Mouse (Mus musculus) lung, adult 18-20 months (tissue): ENCODE measurements around the gene Fam20b.

Source experiments
- DNase-seq, 2 experiments: peaks; one replicate each; pipeline ENCODE4 v3.0.0; 2022; ENCODE audit warnings: mixed read lengths in 2 of 2

The Fam20b gene

DNA sequence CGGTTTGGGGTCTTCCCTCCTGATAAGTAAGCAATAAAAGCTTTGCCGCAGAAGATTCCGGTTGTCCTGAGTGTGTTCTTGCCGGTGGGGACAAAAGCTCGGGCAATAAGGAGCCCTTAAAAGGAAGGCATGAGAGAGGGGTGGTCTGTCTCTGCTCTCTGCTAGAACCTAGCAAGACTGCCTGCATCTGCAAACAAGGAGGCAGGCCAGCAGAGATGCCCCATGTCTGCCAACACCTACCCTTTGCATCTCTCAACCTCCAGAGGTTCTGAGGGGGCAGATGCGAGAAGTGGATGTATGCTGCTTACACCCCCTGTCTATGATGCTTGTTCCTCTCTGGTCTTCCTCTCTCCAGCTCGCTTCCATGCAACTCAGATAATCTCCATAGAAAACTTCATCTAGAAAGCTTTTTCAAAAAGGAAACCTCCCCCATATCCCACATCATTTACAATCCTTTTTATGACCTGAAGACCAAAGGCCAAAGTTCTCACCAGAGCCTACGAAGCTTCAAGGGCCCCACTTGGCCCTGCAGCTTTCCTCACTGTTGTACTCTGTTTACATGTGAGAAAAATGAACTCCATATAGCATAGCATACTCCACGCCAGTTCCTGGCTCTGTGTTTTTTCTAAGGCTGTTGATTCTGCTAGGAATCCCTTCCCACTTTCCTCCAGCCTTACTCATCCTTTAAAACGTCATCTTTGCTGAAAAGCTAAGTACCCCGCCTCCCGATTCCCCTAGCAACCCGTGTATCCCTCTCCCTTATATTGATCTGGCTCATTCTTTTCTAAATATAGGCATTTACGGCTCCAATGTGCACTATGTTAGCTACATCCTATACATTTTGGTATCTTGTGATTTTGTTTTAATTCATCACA, 8.6 kb upstream of the Fam20b start:
- DNase-seq: no peak

DNA sequence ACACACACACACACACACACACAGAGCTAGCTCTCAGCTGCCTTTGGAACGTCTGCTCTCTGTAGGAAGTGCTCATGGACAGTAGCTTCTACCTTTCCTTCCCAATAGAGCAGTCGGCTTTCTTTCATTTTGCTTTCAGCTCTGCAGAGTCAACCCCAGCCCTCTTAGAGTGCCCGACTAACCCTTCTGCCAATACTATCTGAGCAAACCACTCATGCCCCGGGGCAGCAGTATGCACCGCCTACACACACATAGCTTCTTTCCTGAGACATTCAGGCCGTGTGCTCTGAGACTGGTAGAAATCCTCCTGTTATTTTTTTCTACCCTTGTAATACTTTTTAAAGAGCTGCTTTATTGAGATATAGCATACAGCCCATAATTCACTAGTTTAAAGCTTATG, 3.2 kb upstream of the Fam20b start:
- DNase-seq: no peak

DNA sequence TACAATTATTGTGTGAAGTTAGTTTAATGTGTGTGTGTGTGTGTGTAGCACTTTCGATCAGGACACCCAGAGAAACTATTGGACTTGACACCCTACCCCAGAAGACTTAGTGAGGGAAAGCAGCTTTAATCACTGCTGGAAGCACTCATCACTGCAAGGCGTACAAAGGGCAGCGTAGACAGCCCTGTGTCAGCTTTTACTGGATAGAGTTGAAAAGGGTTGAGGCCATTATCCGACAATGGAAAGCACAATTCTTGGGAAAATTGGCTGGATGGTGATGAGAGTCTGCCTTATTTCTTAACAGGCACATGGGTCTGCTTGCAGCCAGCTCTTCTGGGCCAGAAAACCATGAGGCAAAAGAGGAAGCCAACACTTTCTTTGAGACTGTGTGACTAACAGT, 1.2 kb upstream of the Fam20b start:
- no peak for DNase-seq

DNA sequence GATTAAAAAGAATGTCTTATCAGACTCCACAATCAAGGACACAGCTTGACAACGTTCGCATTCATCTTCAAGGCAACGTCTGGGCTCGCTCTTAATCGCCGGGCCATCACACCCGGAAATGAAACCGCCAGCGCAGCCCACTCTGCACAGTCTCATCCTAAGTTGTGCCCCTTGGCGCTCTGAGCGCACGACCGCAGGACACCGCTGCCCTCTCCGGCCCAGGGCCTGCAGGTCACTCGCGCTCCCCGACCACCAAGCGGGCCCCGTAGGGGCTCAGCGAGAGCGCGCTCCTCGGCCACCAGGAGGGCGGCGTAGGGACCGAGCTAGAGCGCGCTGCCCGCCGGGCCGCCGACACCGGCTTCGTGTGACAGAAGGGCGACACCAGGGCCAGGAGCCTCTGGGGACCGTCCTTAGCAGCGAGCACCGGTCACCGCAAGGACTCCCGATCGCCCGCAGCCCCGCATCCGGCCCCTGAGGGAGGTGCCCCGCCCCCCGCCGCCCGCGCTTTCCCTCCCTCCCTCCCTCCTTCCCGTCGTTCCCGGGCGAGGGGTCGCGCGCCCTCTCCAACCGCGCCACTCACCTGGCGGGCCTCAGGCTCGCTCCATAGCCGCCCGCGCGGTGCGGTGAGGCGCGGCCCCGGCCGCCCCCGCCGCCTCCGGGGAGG, 468 bp downstream of the Fam20b start:
- peak; percentile 42 to 57 for DNase-seq

DNA sequence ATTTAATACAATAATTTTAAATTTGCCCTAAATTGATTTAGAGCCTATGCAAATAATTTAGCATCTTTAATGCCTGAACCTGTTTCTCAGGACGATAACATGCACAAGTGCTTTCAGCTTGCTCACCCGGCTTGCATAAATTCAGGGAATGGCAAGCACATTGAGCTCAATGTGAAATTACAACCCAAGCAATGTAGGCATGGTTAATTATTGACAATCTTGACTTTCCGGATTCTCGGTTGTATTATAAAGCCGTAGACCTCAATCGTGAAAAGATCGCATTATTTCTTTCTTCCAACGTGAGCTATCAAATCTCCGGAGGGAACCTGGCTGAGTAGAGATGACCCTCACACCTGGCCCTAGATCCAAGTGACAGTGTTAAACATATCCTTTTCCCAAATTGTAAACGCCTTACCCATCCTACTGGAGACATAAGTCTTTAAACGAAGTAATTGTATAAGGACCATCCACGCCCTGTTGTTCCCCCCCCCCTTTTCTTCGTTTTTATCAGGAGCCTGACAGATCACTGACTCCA, 1.1 kb downstream of the Fam20b start:
- DNase-seq: peak in 1 of 2 experiments; percentile 32

DNA sequence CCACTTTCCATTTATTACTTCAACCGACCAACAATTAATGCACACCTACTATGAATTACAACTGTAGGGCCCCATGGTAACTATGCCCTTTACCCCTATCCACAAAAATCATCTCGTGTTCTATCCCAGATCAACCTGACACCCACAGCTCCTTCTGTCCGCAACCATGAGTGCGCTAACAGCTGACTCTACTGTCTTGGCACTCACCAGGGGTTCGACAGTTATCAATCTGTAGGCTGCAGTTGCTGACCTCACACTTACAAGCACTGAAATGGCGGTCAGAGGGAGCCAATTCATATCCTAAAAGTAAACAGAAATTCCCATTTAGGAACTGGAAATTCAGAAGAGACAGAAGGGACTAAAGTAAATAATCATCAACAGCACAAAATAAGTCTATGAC, 2.2 kb downstream of the Fam20b start:
- DNase-seq: no peak

DNA sequence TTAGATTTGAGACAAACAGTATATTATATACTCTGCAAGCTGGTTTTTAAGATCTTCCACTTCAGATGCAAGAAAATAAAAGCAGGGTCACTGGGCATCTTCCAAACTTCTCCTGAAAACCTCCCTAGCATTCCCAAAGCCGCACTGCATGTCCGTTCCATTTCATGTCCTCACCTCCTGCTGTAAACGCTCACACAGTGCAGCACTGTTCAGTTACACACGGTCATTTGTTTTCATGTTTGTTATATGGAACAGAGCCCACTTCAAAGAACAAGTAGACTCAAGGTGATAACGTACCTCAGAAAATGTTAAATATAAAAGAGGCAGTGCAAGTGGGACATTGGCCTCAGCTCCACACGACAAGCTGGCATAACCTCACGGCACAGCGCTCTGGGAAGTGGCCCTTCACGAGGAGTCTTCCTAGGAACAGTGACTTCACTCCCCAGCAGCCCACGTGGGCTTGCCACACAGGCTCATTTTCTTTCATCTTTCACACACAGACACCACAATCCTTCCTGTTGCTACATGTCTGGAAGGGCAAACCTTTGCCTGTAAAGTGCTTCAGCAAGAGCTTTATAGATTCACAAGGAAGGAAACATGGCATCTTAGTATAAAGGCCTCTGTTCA, 8.3 kb downstream of the Fam20b start:
- peak in 1 of 2 experiments; percentile 21 for DNase-seq

DNA sequence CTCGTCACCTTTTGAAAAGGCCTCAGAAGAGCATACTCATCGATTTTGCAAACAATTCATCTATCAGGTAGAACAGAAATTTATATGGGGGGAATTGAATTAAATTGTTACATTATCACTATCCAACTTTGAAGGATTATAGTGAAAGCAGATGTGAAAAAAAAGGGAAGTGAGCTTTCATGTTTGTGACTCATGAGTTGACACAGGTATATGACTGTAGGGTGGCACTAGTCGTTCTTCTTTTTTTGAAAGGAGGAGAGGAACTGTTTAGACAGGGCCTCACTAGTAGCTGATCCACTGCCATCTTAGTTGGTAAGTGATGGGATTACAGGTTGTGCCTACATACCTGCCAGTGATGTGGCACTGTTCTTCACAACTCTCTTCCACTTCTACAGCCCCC, 10.2 kb downstream of the Fam20b start:
- DNase-seq: no peak

DNA sequence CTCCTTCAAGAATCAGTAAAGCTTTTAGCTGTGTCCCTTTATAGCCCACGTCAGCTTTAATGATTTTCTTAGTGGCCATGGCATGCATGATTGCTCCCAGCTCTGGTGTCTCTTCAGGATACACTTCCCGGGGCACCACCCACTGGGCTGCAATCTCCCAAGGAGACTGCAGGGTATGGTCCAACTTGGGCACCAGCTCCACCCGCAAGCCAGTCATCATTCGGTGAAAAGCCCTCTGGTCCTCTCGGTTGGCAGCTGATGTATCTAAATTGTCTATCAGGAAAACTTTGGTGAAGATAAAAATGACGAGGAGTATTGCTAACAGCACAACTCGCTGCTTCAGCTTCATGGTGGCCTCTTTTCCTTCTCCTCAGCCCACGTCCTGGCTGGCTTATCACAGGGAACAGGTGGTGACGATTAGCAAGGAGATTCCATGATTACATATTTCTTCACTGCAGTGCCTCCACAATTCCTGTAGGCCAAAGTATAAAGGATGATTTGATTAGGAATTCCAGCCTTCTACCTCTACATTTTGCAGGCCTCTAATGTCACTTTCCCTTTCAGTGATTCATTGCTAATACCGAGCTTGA, 13.1 kb downstream of the Fam20b start:
- no peak for DNase-seq

DNA sequence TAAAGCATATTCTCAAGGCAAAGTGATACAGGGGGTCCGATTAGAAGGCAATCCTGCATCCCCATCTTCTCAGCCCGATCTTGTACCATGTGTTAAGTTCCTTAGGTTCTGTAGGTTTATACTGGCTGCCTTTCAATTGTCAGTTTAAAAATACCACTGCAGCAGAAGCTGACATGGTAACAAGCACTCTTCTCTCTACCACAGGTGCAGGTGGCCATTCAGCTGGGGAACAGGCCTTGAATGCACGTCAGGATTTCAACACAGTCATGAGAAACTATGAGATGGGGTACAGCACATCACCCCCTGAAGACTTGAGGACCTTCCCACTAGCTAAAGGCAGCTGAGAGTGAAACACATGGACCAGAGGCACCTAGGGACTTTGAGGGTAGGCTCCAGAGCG, 15.4 kb downstream of the Fam20b start:
- no peak for DNase-seq

DNA sequence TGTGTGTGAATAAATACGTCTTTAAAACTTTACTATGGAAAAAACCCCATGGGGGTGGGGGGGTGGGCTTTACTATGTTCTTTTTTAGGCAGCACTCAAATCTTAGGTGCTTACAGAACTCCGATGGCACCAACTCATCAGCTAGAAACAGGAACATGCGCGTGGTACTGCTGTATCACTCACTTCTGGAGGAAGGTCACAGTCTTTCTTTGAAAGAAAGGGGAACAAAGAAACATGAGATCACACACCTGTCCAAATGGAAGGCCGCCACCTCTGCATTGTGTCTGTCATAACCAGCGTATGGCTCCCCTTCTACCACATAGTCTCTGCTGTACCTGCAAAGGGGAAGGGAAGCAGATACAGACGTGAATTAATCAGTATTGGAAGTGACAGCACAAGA, 16.7 kb downstream of the Fam20b start:
- DNase-seq: no peak

DNA sequence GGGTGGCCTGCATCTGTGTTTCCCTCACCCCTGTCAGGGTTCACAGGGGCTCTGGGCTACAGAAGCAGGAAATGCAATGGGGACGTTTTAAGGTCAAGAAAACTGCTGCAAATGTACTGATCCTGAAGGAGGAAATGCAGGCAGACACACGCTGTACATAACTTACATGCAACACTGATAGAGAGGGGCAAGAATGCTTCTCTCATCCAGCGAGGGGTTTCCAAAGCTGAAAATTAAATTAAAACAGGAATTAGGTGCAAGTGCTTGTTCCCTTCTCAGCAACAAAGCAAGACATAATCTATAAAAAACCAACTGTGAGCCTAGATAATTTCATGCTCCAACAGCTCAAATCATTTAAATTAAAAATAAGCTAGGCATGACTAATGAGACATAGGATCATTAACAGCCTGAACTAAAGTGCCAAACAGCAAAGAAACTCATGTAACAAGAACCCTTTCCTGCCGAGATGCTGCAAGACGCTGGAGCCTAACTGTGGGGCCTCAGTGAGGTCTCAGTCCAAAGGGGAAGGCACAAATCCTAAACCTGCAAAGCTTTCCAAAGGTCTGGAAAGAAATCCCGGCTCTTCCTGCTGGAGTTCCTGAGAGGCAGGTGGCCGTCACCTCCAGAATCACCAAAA, 32.7 kb downstream of the Fam20b start:
- DNase-seq: no peak

DNA sequence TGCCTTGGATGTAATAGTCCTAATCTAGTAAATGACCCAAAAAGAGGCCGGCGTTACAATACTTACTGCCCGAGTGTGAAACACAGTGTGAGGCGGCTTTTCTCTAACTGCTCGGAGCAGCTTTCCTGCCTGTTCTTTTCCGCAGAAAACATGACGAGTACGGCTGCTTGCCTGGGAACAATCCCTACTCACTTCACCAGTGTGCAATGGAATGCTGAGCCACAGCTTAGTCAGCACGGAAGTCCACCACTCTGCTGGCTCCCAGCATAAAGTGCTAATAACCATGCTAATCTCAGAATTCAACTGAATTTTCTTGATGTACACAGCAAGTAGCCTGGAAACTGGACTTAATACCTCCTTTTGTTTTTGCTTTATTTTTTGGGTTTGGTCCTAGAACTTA, 39.3 kb downstream of the Fam20b start:
- DNase-seq: no peak

DNA sequence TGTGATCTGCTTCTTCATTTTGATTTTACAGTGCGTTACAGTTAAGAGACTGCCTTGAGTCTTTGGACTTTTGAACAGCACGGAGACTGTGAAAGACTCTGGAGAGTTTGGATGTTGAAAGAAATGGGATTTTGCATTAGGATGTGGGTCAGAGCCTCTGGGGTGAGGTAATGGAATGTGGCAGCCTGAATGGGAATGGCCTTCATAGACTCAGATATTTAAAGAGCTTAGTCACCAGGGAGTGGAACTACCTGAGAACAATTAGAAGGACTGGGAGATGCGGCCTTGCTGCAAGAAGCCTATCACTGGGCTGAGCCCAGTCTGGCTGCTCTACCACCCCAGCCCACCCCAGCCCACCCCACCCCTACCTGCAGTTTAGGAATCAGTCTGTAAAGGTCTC, 41.7 kb downstream of the Fam20b start:
- no peak for DNase-seq

DNA sequence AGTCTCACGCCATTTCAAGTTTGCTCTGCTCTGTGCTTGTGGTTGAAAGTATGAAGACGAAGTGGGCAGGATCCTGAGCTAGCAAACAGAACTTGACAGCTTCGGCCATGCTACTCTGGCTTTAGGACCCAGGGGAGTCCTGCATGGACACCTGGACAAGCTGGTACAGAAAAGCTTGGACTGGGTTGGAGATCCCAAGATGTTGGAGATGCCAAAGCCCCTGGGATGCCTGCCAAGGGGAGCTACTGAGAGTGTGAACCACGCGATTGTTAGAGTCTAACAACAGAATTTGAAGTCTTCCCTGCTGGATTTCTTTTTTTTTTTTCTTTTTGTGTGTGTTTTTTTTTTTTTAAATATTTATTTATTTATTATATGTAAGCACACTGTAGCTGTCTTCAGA, 42.3 kb downstream of the Fam20b start:
- DNase-seq: no peak

DNA sequence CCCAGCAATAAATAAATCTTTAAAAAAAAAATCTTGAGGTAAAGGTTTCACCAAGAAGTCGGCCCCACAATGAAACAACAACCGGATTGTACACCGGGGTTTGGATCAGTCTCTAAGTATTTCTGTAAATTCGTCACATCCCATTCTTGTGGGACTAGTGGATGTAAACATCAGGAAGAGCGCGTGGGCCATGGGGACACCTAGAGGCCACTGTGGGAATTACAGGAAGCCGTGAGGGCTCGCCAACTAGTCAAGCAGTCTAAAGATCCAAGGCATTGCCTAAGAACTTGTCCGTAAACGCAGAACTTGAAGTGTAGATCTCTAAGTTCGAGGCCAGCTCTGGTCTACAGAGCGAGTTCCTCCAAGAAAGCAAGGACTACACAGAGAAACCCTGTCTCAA, 42.7 kb downstream of the Fam20b start:
- peak; percentile 69 to 75 for DNase-seq

DNA sequence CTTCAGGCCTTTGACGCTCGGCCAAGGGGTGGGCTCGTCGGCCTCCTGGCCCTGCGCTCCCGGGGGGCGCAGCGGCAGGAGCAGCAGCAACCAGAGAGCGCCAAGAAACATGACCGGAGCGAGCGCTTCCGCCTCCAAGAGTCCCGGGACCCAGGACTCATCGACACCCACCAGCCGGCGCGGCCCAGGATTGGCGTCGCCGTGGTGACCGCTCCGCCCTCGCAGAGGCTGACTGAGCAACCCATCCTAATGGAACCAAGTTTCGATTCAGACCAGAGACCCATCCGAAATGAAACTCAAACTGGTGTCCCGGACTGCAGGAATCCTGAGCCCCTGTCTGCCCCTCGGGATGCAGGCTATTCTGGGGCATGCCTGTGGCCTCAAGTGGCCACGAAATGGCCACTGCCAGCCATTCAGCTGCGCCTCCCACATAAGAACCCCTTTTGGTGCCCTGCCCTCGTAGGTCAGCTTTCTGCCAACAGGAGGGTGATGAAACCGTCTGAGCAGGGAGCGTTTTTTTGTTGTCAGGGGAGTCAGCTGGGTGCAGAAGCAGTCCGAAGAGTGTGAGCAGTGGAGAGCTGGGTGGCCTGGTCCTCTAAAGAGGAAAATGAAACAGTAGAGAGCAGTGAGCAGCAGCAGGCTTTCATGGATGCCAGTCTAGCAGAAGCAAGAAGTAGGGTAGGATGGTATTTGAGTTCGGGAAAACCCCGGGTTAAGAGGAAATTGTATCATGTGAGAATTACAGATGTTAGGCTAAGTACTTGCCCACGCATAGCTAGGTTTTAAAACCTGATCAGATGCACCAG, 44.5 kb downstream of the Fam20b start, which contains the start of gene Tor3a:
Gene Tor3a, minus strand, starts transcription at position 162 of the 806 bp plus-strand sequence.
- DNase-seq: peak; percentile 89 to 90

DNA sequence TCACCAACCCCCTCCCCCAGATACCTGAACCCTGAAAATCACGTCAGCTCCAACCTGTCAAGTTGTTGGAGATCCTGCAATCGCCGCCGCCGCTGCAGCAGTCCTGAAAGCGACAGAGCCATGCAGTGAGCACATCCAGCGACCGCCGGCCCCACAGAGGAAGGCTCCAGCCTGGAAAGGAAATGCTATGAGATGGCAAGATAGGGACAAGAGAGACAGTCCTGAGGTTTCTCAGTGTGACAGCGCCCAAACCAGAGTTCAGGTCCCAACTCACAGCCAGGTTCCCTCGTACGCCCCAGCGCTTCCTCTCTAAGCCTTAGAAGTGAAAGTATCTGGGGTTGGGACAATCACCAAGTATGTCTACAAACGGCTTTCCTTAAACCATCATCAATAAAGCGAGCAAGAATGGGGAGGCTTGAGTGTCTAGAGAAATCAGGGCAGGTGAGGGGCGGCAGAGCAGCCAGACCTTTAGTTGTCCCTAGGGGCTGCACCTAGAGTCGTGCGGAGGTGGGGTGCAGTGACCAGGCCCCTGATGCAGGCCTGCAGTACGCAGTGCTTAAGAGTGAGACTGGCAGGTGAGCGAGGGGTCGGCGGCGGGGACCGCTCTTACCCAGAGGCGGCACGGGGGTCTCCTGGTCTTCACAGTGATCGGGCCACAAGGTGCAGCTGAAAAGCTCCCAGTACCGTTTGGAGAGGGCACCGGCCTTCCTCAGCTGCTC, 45.3 kb downstream of the Fam20b start:
- peak in 1 of 2 experiments; percentile 39 for DNase-seq

DNA sequence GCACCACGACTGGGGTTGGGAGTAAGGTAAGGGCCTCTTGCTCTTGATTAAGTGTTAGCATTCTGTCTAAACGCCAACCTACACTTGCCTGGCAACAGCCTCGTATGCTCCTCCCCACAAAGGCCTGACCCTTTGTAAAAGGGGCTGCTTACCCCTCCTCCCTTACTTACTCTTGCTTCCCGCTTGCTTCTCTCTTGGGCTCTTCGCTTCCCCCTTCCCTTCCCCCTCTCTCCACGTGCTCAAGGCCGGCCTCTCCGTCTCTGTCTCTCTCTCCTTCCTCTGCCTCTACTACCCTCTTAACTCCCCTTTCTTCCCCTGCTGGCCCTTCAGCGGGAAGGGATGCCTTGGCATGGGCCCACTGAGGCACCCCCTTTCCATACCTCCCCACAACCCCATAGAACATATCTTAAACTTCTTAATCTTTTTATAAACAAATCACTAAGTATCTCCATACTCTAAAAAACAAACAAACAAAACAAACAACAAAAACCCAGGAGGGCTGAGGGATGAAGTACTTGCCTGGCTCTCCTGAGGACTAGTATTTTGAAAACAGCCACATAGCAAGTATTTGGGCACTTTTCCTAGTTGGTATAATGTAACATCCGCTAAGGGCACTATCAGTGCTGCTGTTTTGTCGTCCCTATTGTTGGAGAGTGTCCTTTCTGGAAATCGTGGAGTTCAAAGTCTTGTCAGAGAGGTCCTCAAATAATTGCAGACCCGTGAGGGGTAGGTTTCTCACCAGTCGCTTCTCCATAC, 46.0 kb downstream of the Fam20b start:
- peak in 1 of 2 experiments; percentile 59 for DNase-seq

DNA sequence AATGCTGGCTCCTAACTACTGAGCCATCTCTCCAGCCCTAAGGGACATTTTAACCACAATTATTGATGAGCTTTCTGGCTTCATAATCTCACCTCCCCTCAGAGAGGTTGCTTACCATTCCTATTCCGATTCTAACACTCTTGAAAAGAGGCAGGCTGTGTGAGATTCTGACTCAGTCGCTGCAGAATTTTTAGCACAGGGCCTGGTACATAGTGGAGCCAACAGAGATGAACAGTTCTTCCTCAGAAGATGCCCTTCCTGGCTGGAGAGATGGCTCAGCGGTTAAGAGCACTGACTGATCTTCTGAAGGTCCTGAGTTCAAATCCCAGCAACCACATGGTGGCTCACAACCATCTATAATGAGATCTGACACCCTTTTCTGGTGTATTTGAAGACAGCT, 47.0 kb downstream of the Fam20b start:
- no peak for DNase-seq
